Mouse (Mus musculus): Measurements from ENCODE around the gene Rpf1.

GRCm38 (mm10) chr3:146469226-146469625, 52.0 kb downstream of the Rpf1 start:
- TF ChIP-seq CTCF (IDR thresholded peaks at IDR 0.05; ENCODE audit: borderline replicate concordance, insufficient read depth, low read length) (no peak), POLR2A (IDR thresholded peaks at IDR 0.05; ENCODE audit: low read depth, low read length) (no peak)
